Mouse (Mus musculus): Measurements from ENCODE around the gene Nr1i3. TPM values are rescaled to one million over a fixed set of nuclear protein-coding genes. Genes with fewer than 3 reads are reported as not detected.
"Not testable (repeated sequence)": the region's sequence is repeated elsewhere in the genome, so short reads cannot be mapped to it uniquely, and the experiment has no call there.

The Nr1i3 gene
- total and polyA plus RNA-seq, 3 experiments, result 0.24 to 1.7 TPM; not detected in 1

- Histone ChIP-seq H3K9me3 (replicated peaks; ENCODE audit: insufficient read depth, low read length) (no peaks in the 10 kb centered on the region), H3K4me3 (ENCODE audit: control insufficient read depth in 1 of 2, insufficient read depth in 1 of 2, low read depth in 2 of 2, low read length in 2 of 2) (no peak overlapping the region), H3K79me2 (ENCODE audit: control insufficient read depth, insufficient read depth, low read length, poor library complexity) (no peaks in the 10 kb centered on the region), H3K27me3 (ENCODE audit: control insufficient read depth in 1 of 2, insufficient read depth in 2 of 2, low read length in 2 of 2) (no peaks in the 10 kb centered on the region), H3K4me1 (ENCODE audit: control insufficient read depth in 1 of 2, insufficient read depth in 2 of 2, low read length in 2 of 2) (peaks cover 0 to 2% of the 10 kb centered on the region in 2 experiments; a peak in 1 of 4 replicates), H3K36me3 (ENCODE audit: control insufficient read depth in 1 of 2, insufficient read depth in 2 of 2, low read length in 2 of 2) (peaks cover 4 to 7% of the 10 kb centered on the region in 2 experiments; a peak in 3 of 4 replicates), H3K9ac (ENCODE audit: control insufficient read depth, low read depth, low read length, poor library complexity, severe bottlenecking) (no peak overlapping the region), H3K27ac (ENCODE audit: control insufficient read depth, low read depth, low read length) (no peak overlapping the region)
- TF ChIP-seq USF2 (IDR thresholded peaks at IDR 0.05; ENCODE audit: borderline replicate concordance in 1 of 2, insufficient read depth in 1 of 2, low read depth in 1 of 2, low read length in 2 of 2) (no peak), USF1 (IDR thresholded peaks at IDR 0.05; ENCODE audit: low read depth, low read length) (no peak), NRF1 (IDR thresholded peaks at IDR 0.05; ENCODE audit: insufficient read depth, low read depth, low read length, poor library complexity, severe bottlenecking) (no peak), GABPA (IDR thresholded peaks at IDR 0.05; ENCODE audit: low read depth, low read length) (no peak), ELF1 (IDR thresholded peaks at IDR 0.05; ENCODE audit: low read depth, low read length) (no peak), POLR2A (IDR thresholded peaks at IDR 0.05; ENCODE audit: control insufficient read depth in 1 of 2, insufficient read depth in 1 of 2, low read depth in 1 of 2, low read length in 2 of 2, poor library complexity in 1 of 2) (no peak), TAL1 (IDR thresholded peaks at IDR 0.05; ENCODE audit: low read length) (no peak), MEF2A (IDR thresholded peaks at IDR 0.05; ENCODE audit: extremely low read depth, insufficient replicate concordance, low read depth, low read length, poor library complexity, severe bottlenecking) (no peak), RCOR1 (IDR thresholded peaks at IDR 0.05; ENCODE audit: low read depth, low read length) (no peak)
- no peak for DNase-seq (ENCODE audit: low read depth, low spot score)
Measured at GRCm38 (mm10) chr1:171239992-171240744, 26.4 kb downstream of the Nr1i3 start.

GRCm38 (mm10) chr1:171240911-171241310 lies 27.1 kb downstream of the Nr1i3 start:
- Histone ChIP-seq H3K9ac (ENCODE audit: control insufficient read depth, low read depth, low read length, poor library complexity, severe bottlenecking) (no peak overlapping the region), H3K27me3 (ENCODE audit: control insufficient read depth in 1 of 2, insufficient read depth in 2 of 2, low read length in 2 of 2) (no peaks in the 10 kb centered on the region), H3K4me1 (ENCODE audit: control insufficient read depth in 1 of 2, insufficient read depth in 2 of 2, low read length in 2 of 2) (peaks cover 0 to 6% of the 10 kb centered on the region in 2 experiments; a peak in 3 of 4 replicates), H3K27ac (ENCODE audit: control insufficient read depth, low read depth, low read length) (no peak overlapping the region), H3K4me3 (ENCODE audit: control insufficient read depth in 1 of 2, insufficient read depth in 1 of 2, low read depth in 2 of 2, low read length in 2 of 2) (no peak overlapping the region), H3K79me2 (ENCODE audit: control insufficient read depth, insufficient read depth, low read length, poor library complexity) (peaks cover 2% of the 10 kb centered on the region), H3K9me3 (replicated peaks; ENCODE audit: insufficient read depth, low read length) (no peaks in the 10 kb centered on the region), H3K36me3 (ENCODE audit: control insufficient read depth in 1 of 2, insufficient read depth in 2 of 2, low read length in 2 of 2) (peaks cover 4 to 8% of the 10 kb centered on the region in 2 experiments; a peak in 3 of 4 replicates)
- no peak for DNase-seq (ENCODE audit: low read depth, low spot score)
- no peak for TF ChIP-seq UBTF (IDR thresholded peaks at IDR 0.05; ENCODE audit: borderline replicate concordance, insufficient read depth, low read depth, low read length)
- no peak for TF ChIP-seq SIN3A (IDR thresholded peaks at IDR 0.05; ENCODE audit: low read length)
- no peak for TF ChIP-seq POLR2A (IDR thresholded peaks at IDR 0.05; ENCODE audit: control insufficient read depth in 1 of 2, insufficient read depth in 1 of 2, low read depth in 1 of 2, low read length in 2 of 2, poor library complexity in 1 of 2)
- TF ChIP-seq BHLHE40 (IDR thresholded peaks at IDR 0.05; ENCODE audit: borderline replicate concordance, low read depth, low read length), result no peak
- no peak for TF ChIP-seq GABPA (IDR thresholded peaks at IDR 0.05; ENCODE audit: low read depth, low read length)
- no peak for TF ChIP-seq MXI1 (IDR thresholded peaks at IDR 0.05; ENCODE audit: low read depth, low read length)
- TF ChIP-seq CHD2 (IDR thresholded peaks at IDR 0.05; ENCODE audit: low read length), result no peak
- no peak for TF ChIP-seq CHD1 (IDR thresholded peaks at IDR 0.05; ENCODE audit: low read depth, low read length)
- TF ChIP-seq RCOR1 (IDR thresholded peaks at IDR 0.05; ENCODE audit: low read depth, low read length), result no peak
- no peak for TF ChIP-seq MAX (IDR thresholded peaks at IDR 0.05; ENCODE audit: low read length)
- TF ChIP-seq MYB (IDR thresholded peaks at IDR 0.05; ENCODE audit: low read depth, low read length), result no peak
- TF ChIP-seq MYC (IDR thresholded peaks at IDR 0.05; ENCODE audit: low read depth, low read length), result no peak
- no peak for TF ChIP-seq E2F4 (IDR thresholded peaks at IDR 0.05; ENCODE audit: borderline replicate concordance, low read depth, low read length)
- TF ChIP-seq MAZ (IDR thresholded peaks at IDR 0.05; ENCODE audit: low read depth, low read length), result no peak
- no peak for TF ChIP-seq TBP (IDR thresholded peaks at IDR 0.05; ENCODE audit: low read depth, low read length)
- TF ChIP-seq JUND (IDR thresholded peaks at IDR 0.05; ENCODE audit: low read depth, low read length), result no peak

GRCm38 (mm10) chr1:171241952-171242351 lies 28.2 kb downstream of the Nr1i3 start:
- peaks cover 11% of the 10 kb centered on the region for H3K79me2 ChIP-seq (ENCODE audit: control insufficient read depth, insufficient read depth, low read length, poor library complexity)
- peaks cover 4 to 12% of the 10 kb centered on the region in 2 experiments; a peak in 3 of 4 replicates for H3K36me3 ChIP-seq (ENCODE audit: control insufficient read depth in 1 of 2, insufficient read depth in 2 of 2, low read length in 2 of 2)
- DNase-seq (ENCODE audit: low read depth, low spot score); H3K27me3 ChIP-seq (ENCODE audit: control insufficient read depth in 1 of 2, insufficient read depth in 2 of 2, low read length in 2 of 2); H3K4me3 ChIP-seq (ENCODE audit: control insufficient read depth in 1 of 2, insufficient read depth in 1 of 2, low read depth in 2 of 2, low read length in 2 of 2); H3K27ac ChIP-seq (ENCODE audit: control insufficient read depth, low read depth, low read length); H3K9ac ChIP-seq (ENCODE audit: control insufficient read depth, low read depth, low read length, poor library complexity, severe bottlenecking); H3K9me3 ChIP-seq (replicated peaks; ENCODE audit: insufficient read depth, low read length): not testable (repeated sequence)
- peaks cover 2 to 12% of the 10 kb centered on the region in 2 experiments; a peak in 3 of 4 replicates for H3K4me1 ChIP-seq (ENCODE audit: control insufficient read depth in 1 of 2, insufficient read depth in 2 of 2, low read length in 2 of 2)

All from MEL (cell line).